Mouse (Mus musculus) liver, embryonic 11.5 days (tissue): ENCODE measurements around the gene Emsy. TPM values are rescaled to one million over a fixed set of nuclear protein-coding genes. Genes with fewer than 3 reads are reported as not detected.

Experiments used
- ATAC-seq: fragments of 200-750 bp; cut with Nextera tagmentation; replicated peaks from 2 replicates; pipeline ENCODE4 v1.8.0; 2017; ENCODE audit warnings: moderate number of reproducible peaks, mild to moderate bottlenecking, moderate TSS enrichment, moderate library complexity; ENCODE audit not compliant: low FRiP score
- DNase-seq: peaks from one replicate; pipeline ENCODE4 v3.0.0-alpha.2; 2017; ENCODE audit warnings: low spot score
- H3K27ac ChIP-seq: fragments of 300-500 bp; sonication (generic); 2 replicates; pipeline ENCODE4 v1.5.1; 2014; ENCODE audit warnings: mild to moderate bottlenecking, low read depth, low read length, control low read depth
- H3K27me3 ChIP-seq: fragments of 300-500 bp; sonication (generic); replicated peaks from 2 replicates; pipeline ENCODE4 v1.6.1; 2014; ENCODE audit warnings: low read length, mixed read lengths; ENCODE audit not compliant: control insufficient read depth, insufficient read depth
- H3K36me3 ChIP-seq: fragments of 300-500 bp; sonication (generic); 2 replicates; pipeline ENCODE4 v1.6.1; 2014; ENCODE audit warnings: mild to moderate bottlenecking, low read length, moderate library complexity, mixed read lengths; ENCODE audit not compliant: control insufficient read depth, insufficient read depth
- H3K4me1 ChIP-seq: fragments of 300-500 bp; sonication (generic); replicated peaks from 2 replicates; pipeline ENCODE4 v1.6.1; 2014; ENCODE audit warnings: low read length, mixed read lengths; ENCODE audit not compliant: control insufficient read depth, insufficient read depth
- H3K4me2 ChIP-seq: fragments of 300-500 bp; sonication (generic); 2 replicates; pipeline ENCODE4 v1.6.1; 2014; ENCODE audit warnings: mild to moderate bottlenecking, control low read depth, moderate library complexity
- H3K4me3 ChIP-seq: fragments of 300-500 bp; sonication (generic); 2 replicates; pipeline ENCODE4 v1.5.1; 2014; ENCODE audit warnings: low read depth, low read length, control low read depth
- H3K9ac ChIP-seq: fragments of 300-500 bp; sonication (generic); 2 replicates; pipeline ENCODE4 v1.6.1; 2014; ENCODE audit warnings: low read depth, low read length, control low read depth
- H3K9me3 ChIP-seq: fragments of 300-500 bp; sonication (generic); 2 replicates; pipeline ENCODE4 v1.6.1; 2016; ENCODE audit warnings: low read length, inconsistent platforms, mixed read lengths; ENCODE audit not compliant: control insufficient read depth
- WGBS: fragments of 180-500 bp; shearing (Covaris S2); extraction: QIAGEN DNeasy Blood & Tissue Kit; methylation state at CpG from one replicate; pipeline ENCODE4 v1.1.7; 2014; 5-methylcytosine and 5-hydroxymethylcytosine counted together
- polyA plus RNA-seq: library from polyadenylated mRNA; unstranded; fragments of >200 nt; fragmentation: Nextera tagmentation; extraction: Ambion mirVana; gene quantifications from 2 replicates; pipeline ENCODE4 v1.2.1, GENCODE M21; 2014

The Emsy gene
- polyA plus RNA-seq, 1 experiment from 2014 or later = 27.8 TPM

DNA sequence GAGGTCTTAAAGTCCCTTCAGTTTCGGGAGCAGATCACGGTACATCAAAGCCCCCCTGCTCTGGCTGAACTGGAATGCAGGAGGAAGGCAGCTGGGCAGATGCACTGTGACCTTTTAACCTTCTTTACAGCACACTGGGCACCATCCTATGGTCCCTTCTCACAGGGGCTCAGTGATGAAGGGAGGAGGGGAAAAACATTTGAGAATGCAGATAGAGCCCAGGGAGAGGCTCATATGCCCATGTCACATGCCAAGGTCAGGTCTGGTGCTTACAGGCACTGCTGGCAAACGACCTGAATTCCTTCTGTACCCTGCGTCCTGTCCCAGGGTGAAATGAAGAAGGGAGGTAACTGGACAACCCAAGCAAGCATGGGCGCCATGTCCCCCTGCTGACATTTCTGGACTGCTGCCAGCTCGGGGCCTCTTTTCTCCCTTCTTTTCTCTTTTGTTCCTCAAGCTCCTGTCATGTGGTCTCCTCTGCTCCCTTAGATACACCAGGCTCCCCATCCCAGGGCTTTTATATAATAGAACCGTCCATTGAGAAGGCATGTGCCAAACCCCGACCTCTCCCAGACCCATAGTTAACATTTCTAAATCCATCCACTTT, 118.5 kb downstream of the Emsy start:
- Histone ChIP-seq H3K9me3 (no peaks in the 10 kb centered on the region), H3K36me3 (no peaks in the 10 kb centered on the region), H3K4me1 (peaks cover 9% of the 10 kb centered on the region), H3K27me3 (no peaks in the 10 kb centered on the region), H3K27ac (no peak overlapping the region), H3K4me2 (no peak overlapping the region), H3K9ac (no peak overlapping the region), H3K4me3 (no peak overlapping the region)
- 62% methylated on average over 8 of the region's 8 CpGs for WGBS
- DNase-seq (no peak), ATAC-seq (no peak)

DNA sequence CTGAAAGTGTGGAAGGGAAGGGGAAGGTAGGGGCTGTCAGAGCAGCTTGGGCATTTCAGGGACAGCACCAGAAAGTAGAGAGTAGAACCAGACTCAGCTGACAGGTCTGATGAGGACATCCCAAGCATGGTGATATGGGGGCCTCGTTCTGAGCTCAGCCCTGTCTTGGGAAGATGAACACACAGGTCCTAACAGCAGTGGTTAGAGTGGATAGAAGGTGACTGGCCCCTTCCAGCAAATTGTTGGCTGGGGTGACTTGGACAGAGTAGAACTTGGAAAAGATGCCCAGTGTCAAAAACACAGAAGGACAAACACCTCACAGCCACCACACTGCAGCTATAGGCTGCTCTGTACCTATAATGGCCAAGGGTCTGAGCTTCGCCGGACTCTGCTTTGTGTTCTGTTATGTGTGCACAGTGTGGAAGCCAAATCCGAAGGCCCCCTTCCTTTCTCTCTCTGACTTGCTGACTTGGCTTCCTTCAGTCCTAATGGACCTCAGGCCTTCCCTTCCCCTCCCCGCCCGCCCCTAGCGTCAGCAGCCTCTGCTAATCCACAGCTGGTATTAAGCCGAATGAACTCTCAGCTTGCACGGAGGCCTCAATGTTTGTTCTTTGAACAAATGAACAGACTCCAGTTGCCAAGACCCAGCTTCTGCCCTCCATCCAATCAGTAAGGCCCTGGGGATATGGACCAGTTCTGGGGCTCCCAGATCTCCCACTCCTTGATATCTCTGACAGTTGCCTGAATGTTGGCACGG, 119.2 kb downstream of the Emsy start:
- Histone ChIP-seq H3K27ac (no peak overlapping the region), H3K9ac (no peak overlapping the region), H3K36me3 (no peaks in the 10 kb centered on the region), H3K9me3 (no peaks in the 10 kb centered on the region), H3K4me2 (no peak overlapping the region), H3K27me3 (no peaks in the 10 kb centered on the region), H3K4me1 (peaks cover 9% of the 10 kb centered on the region), H3K4me3 (no peak overlapping the region)
- ATAC-seq (no peak), DNase-seq (no peak)
- 54% methylated on average over 10 of the region's 10 CpGs for WGBS

Other genes starting within 250 kb of the Emsy start
- gene Gucy2d, start 216.4 kb downstream of the Emsy start, polyA plus RNA-seq = not detected in 2 replicates
- gene Lrrc32, start 167.5 kb downstream of the Emsy start, polyA plus RNA-seq = 17.1 and 21.0 TPM in 2 replicates
- 42.3 and 45.6 TPM in 2 replicates for gene Thap12, start 46.3 kb upstream of the Emsy start, polyA plus RNA-seq
- gene Wnt11, start 178.3 kb upstream of the Emsy start, polyA plus RNA-seq = 7.5 and 8.0 TPM in 2 replicates